Mouse (Mus musculus) cerebellum, postnatal 10 days (tissue): Measurements from ENCODE around the gene Slc44a1.
A peak's percentile ranks its signal among the peaks of the same experiment; 100 is the strongest.

Experiments
- DNase-seq, 2 experiments: peaks; one replicate each; pipeline ENCODE4 v3.0.0; 2021; ENCODE audit warnings: mixed read lengths in 2 of 2

Slc44a1 gene

GRCm38 (mm10) chr4:53431585-53432234, 8.5 kb upstream of the Slc44a1 start:
- peak; percentile 67 to 69 for DNase-seq

GRCm38 (mm10) chr4:53437110-53437755, 3.0 kb upstream of the Slc44a1 start:
- DNase-seq, result no peak

GRCm38 (mm10) chr4:53438386-53438785, 1.8 kb upstream of the Slc44a1 start:
- DNase-seq, result no peak

- DNase-seq, result no peak
Measured at GRCm38 (mm10) chr4:53438836-53439480, 1.3 kb upstream of the Slc44a1 start.

- DNase-seq, result no peak
Measured at GRCm38 (mm10) chr4:53439636-53440009, 590 bp upstream of the Slc44a1 start.

GRCm38 (mm10) chr4:53440816-53441571, 781 bp downstream of the Slc44a1 start:
- peak; percentile 78 to 80 for DNase-seq

- DNase-seq, result no peak
Measured at GRCm38 (mm10) chr4:53441683-53442082, 1.5 kb downstream of the Slc44a1 start.

DNA sequence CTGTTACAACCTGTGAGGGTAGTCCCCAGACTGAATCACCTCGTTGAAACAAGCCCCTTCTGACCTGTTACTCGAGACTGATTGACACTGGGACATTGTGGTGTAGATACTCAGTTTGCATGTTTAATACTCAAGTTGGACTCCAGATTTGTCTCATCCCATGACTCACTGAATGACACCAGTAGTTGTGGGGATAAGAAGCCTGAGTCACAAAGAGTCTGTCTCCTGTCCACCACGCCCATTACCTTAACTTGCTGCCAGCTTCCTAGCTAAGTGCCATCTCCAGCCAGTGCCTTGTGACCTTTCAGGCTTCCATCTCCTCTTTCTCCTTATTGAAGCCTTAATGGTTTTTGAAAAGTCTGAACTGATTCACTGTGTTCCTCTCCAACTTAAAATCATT, 6.0 kb downstream of the Slc44a1 start:
- no peak for DNase-seq

DNA sequence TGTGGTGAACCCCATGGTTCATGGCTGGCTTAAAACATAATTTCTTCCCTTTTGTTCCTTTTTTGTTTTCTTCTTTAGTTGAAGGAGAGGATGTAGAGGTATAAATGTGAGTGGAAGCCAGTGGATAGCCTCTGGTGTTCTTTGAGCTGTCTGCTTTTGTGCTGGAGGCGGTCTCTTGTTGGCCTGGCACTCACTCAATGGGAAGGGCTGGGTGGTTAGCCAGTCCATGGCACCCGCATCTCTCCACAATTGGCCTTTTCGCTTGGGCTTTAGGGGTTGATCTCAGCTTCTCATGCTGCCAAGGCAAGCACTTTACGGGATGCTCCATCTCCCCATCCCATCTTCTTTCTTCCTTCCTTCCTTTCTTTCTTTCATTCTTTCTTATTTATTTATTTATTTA, 7.6 kb downstream of the Slc44a1 start:
- no peak for DNase-seq

DNA sequence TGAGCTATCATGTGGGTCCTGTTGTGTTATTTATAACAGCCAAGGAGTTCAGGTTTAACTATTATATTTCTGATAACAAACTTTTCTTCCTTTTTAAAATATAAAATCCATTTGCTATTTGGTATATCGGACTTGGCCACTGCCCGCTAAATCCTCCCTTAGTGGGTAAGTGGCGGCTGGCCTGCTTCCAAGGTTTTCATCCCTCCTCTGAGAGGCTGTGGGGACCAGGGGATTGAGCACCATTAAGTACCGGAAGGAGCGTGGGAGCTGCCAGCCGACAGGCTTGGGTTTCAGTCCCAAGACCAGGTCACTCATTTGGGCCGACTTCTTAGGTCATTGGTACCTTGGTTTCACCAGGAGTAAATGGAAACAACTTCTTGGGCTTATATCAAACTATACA, 10.5 kb downstream of the Slc44a1 start:
- DNase-seq, result peak; percentile 62 to 69

DNA sequence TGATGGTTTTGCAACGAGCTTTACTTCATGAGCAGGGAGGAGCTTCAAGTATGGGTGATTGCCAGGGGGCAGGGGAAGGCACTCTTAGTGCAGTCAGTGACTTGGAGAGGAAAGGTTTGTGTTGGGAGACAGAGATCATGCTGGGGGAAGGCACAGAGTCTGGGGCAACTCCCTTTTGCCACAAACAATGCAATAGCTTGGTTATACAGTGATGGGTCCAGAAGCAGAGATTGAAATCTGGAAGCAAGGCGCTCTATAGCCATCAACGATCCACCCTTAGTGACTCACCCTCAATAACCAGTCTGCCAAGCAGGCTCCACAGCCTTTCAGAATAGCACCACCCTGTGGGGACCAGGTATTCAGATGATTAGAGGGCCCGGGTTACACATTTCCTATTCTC, 11.7 kb downstream of the Slc44a1 start:
- DNase-seq, result peak; percentile 26 to 58

DNA sequence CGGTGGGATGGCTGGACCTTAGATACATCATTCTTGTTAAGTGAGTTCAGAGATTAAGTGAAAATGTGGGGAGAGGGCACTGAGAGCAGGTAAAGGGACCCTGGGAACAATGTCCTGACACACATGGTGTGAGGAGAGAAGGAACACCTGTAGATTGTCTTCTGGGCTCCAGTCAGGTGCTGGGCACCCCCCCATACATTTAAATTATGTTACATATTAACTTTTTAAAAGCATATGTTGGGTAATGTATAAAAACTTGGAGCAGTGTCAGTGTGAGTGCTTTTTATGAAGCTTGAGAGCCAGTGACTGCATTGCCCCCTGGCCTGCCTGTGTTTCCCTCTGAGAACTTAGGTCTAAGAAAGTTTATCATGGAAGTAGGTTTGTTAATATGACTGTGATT, 12.2 kb downstream of the Slc44a1 start:
- DNase-seq, result no peak

GRCm38 (mm10) chr4:53452976-53453889, 13.0 kb downstream of the Slc44a1 start:
- no peak for DNase-seq

- DNase-seq, result no peak
Measured at GRCm38 (mm10) chr4:53455885-53456284, 15.7 kb downstream of the Slc44a1 start.

- no peak for DNase-seq
Measured at GRCm38 (mm10) chr4:53456570-53456969, 16.4 kb downstream of the Slc44a1 start.

- no peak for DNase-seq
Measured at GRCm38 (mm10) chr4:53458503-53458902, 18.3 kb downstream of the Slc44a1 start.

DNA sequence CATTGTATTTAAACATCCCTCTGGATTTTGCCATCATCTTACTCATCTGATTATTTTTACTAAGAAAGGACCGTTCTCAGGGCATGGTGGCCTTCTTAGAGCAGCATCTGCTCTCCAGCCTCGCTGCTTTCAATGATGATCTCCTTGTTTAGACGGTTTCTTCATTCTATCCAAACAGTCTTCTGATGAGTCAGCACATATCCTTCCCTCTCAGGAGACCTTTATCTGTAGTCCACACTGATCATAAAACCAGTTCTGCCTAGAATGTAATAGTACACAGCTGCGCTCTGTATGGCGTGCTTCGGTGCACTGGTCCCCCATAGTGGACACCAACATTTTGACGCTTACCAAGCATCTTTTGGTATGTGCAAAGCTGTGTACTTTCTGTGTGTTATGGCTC, 19.5 kb downstream of the Slc44a1 start:
- no peak for DNase-seq

- peak; percentile 44 to 51 for DNase-seq
Measured at GRCm38 (mm10) chr4:53461026-53461425, 20.8 kb downstream of the Slc44a1 start.

GRCm38 (mm10) chr4:53462069-53462468, 21.9 kb downstream of the Slc44a1 start:
- DNase-seq, result no peak

DNA sequence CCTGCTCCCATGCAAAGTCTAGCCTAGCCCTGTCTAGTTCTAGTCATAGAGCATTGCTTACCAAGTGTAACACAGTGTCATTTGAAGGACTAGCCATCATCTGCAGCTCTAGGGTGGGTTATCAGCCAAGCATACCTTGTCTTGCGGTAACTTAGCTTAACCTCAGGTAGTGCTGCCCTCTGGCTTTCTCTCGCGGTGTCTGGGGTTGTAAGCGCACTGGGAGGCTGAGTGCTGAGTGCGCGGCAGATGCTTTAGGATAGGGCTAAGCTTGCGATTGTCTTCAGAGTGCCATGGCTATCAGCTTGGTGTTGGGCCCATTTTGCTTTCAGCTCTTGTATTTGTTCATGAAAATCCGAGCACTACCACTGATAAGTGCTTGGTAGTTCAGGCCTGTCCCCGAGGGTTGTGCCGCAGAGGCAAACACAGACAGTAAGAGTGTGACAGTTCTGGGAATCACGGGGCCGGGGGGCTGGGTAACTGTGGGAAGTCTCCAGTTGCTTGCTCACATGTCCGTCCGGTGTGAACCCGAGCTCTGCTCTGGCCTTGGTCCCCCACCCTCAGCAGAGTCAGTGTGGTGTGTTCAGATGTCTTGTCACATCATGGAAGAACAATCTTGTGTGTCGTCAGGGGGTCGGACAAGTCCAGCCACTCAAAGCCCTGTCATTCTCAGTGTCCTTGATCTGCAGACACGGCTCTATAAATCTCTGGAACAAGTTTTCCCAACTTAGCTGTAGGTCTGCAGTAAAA, 22.5 kb downstream of the Slc44a1 start:
- no peak for DNase-seq

GRCm38 (mm10) chr4:53465887-53466286, 25.7 kb downstream of the Slc44a1 start:
- no peak for DNase-seq

DNA sequence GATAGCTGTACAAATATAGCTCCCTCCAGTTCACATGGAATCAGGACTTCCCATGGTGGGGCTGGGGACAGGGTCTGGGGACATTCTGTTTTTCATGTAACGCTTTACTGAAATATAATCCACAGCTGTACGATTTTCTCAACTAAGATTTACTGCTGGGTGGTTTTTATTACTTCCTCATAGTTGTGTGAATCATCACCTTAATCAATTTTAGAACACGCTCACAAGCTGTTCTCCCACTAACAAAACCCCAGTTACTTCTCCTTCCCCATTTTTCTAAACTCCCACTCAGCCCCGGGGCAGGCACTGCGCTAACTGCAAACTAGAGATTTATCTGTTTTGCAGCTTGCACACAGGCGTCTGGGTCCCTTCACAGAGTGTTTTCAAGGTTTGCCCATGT, 28.8 kb downstream of the Slc44a1 start:
- DNase-seq, result no peak
